Mouse (Mus musculus): ENCODE measurements at regions not wholly inside any gene's neighbourhood (a gene's known extent, or its start where the extent isn't known, plus 50 kb on each side); places are given as distances from the start of the nearest gene placed in this dataset.
"Not testable (repeated sequence)": the region's sequence is repeated elsewhere in the genome, so short reads cannot be mapped to it uniquely, and the experiment has no call there.

- DNase-seq (ENCODE audit: low spot score) = peak; percentile 41
Observed at GRCm38 (mm10) chr16:65629186-65629585, 66.7 kb upstream of the Chmp2b start.

- DNase-seq (ENCODE audit: low spot score) = no peak
Observed at GRCm38 (mm10) chr16:65631680-65632079, 69.2 kb upstream of the Chmp2b start.

- not testable (repeated sequence) for DNase-seq (ENCODE audit: low spot score)
Observed at GRCm38 (mm10) chr16:65646741-65647140, 84.2 kb upstream of the Chmp2b start.

DNA sequence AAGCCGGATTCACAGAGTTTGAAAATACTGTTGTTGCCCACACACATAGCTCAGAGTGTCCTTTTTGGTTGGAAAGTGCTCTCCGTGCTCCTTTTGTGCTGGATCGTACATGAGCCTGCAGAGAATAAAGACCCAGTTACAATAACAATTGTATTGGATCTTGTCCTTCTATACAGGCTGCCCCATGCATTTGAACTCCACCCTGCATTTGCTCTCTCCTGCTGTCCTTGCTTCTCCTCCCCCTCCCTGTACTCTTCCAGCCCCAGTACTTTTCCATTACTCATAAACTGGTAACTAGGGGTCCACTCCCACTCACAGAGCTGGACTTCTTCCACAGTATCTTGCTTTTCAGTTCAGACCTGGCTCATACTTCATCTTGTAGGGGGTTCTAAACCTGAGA, 86.5 kb upstream of the Chmp2b start:
- DNase-seq (ENCODE audit: low spot score) = no peak

DNA sequence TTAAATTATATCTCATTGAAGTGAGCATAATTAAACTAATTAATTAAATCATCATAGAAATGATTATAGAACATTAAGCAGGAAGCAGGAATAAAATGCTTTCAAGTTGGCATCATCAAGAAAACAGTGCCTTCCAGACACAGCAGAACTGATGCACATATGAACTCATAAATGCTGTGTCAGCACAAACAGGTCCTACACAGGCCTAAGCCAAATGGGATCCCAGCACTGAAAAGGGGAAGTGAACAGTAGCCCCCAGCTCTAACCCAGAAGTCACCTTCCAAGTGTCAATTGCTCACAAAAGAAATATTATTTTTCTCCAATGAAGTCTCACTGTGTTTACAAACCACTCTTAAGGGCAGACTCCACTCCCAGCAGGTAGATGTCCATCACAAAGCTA, 93.0 kb upstream of the Chmp2b start:
- no peak for DNase-seq (ENCODE audit: low spot score)

- no peak for DNase-seq (ENCODE audit: low spot score)
Observed at GRCm38 (mm10) chr16:65657829-65658228, 95.3 kb upstream of the Chmp2b start.

- peak; percentile 16 for DNase-seq (ENCODE audit: low spot score)
Observed at GRCm38 (mm10) chr16:65664787-65665186, 102.3 kb upstream of the Chmp2b start.

DNA sequence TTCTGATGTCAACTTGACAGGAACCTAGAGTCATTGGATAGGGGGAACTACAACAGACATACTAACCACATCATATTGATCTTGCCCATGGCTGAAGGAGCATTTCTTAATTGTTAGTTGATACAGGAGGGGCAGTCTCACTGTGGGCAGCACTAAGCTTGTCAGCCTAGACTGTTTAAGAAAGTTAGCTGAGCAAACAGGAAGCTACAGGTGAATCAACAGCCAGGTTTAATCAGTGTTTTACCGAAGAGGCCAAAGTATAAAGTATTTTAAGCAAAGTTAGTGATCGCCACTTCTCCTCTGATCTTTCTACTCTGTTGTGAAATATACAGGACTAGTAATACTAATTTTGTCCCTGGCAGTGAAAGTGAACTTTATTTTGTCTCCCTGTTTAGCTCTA, 109.6 kb upstream of the Chmp2b start:
- DNase-seq (ENCODE audit: low spot score) = no peak

DNA sequence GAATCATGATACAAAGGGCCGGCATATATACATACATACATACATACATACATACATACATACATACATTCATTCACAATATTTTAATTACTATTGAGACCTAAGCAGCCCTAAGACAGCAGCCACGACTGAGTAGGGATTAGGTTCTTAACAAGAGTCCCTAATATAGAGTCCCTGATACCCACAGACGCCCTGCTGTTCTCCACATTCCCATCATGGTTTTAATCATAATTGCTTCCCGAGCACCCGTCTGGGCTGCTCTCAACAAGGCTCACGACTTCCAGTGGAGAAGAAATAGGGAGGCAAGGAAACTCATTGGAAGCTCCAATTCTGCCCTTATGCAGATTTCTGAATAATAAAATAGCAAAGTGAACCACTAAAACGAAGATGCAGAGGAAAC, 120.6 kb upstream of the Chmp2b start:
- no peak for DNase-seq (ENCODE audit: low spot score)

GRCm38 (mm10) chr16:65683703-65684320, 121.3 kb upstream of the Chmp2b start:
- no peak for DNase-seq (ENCODE audit: low spot score)

DNA sequence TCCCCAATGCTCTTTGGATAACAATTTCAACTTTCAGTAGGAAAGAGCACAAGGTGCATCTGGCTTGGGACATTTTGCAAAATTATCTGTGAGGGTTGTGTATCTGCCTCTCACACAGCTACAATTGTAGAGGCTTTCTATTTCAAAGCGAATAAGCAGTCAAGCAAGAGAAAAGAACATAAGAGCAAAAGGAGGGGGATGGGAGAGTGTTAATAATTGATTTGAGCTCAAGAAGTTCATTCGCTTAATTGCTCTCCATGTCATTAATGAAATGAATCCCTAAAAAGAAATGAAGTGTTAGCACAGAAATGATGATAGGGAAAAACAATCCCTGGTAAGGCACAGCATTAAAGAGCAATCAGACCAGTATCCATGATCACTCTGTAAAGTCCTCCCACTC, 121.4 kb upstream of the Vgll3 start:
- no peak for DNase-seq (ENCODE audit: low spot score)

GRCm38 (mm10) chr16:65715631-65716030, 99.4 kb upstream of the Vgll3 start:
- no peak for DNase-seq (ENCODE audit: low spot score)

DNA sequence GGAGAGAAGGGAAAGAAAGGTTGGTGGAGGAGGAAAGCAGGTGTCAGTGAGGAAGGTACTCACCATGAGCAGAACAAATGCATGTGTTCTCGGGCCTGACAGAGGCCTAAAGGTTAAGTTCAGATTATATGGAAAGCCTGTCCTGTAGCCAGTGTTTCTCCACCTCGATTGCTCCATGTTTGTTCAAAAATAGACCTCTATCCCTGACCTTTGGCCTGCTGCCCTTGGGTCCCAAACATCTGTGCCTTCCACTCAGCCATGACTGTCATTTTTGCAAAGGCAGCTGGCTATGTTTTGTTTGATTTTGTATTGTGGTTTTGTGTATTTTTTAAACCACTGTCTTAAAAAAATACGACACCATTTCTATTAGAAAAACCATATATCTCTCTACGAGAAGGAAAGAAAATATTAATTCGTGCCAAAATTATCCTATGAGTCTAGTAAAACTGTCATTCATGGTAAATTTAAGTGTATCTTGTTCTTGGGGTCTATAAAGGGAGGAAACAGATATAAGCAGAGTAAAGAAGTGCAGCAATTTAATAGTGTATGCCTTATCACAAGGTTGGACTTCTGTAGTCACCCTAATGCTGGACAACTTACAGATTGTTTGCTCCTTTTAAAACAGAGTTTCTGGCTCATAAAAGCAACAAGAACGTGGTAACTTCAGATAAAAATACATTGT, 96.1 kb upstream of the Vgll3 start:
- no peak for DNase-seq (ENCODE audit: low spot score)

GRCm38 (mm10) chr16:65720953-65721352, 94.1 kb upstream of the Vgll3 start:
- no peak for DNase-seq (ENCODE audit: low spot score)

DNA sequence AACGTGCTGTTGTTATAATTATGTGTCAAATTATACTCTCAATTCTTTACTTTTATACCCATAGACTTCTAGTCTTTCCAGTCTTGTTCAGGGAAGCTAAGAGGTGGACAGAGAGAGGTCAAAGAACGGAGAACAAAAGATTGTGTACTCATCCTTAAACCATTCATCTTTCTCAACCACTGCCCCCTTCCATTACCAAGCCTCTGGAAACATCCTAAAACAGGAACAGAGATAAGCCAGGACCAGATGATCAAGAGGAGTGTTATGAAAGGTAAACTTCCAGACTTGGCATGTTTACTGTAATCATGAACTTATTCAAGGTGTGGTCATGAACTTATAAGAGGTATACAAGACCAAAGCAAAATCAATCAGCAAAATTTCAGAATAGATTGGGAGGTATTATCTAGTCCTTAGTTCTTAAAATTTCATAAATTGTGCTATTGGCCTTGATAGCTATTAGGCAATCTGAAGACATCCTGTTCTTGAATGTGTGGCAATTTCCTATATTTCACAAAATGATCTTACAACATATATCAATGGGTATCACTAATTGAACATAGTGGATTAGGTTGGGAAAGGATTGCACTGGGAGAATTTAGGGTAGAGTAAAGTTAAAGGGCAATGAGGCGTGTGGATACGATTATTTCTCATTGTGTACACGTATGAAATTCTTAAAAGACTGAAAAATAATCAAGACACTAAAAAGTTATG, 89.3 kb upstream of the Vgll3 start:
- no peak for DNase-seq (ENCODE audit: low spot score)

- DNase-seq (ENCODE audit: low spot score) = no peak
Observed at GRCm38 (mm10) chr16:65726289-65726688, 88.8 kb upstream of the Vgll3 start.

DNA sequence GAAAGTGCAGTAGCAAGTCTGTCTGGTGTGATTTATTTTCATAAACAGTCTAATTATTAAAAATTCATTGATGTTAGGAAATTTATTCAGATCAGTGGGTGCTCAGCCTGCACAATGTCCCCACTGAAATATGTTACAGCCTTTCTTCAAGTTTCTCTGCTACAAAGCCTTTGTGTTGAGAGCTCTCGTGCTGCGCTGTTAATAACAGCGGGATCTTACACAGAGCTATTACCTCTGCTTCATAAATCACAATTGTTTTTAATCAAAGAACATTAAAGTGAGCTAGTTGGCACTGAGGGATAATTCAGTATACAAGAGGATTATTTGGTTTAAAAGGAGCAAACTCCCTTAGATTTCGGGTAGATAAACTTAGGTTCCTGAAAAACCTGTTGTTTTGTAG, 85.7 kb upstream of the Vgll3 start:
- DNase-seq (ENCODE audit: low spot score) = no peak

DNA sequence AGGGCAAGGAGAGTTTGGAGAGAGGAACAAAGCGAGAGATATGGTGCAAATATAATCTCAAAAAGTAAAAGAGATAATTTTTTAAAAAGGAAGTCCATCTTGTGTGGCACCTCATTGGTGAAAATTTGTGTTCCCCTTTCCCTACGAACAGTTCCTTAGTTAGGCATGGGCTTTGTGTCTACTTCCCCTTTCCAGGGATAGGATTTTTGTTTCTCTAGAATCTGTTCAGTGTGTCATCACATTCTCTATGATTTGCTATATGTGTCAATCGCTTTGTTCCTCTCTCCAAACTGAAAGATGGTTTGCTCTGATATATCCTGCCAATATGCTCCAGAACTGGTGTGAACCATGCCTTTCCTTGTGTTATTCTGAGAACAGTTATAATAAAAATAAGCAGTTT, 75.4 kb upstream of the Vgll3 start:
- no peak for DNase-seq (ENCODE audit: low spot score)

GRCm38 (mm10) chr16:65742951-65743350, 72.1 kb upstream of the Vgll3 start:
- no peak for DNase-seq (ENCODE audit: low spot score)

DNA sequence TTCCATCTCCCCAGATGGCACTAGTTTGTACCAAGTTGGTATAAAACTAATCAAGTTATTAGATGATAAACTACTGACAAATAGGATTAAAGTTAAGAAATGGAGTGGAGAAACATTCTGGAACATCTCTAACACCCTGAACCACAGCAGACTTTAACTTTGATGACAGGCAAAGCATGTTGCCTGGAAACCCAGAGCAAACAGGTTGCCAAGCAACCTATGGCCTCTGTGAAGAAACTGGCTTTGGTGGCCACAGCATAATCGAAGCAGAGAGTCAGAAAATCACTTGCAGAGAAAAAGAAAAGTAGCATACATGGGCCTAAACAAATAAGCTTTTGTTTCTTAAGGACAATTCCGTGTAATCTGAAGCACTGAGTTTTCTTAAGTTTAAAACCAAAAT, 59.4 kb upstream of the Vgll3 start:
- no peak for DNase-seq (ENCODE audit: low spot score)
